Mouse (Mus musculus) stomach, postnatal 0 days (tissue): ENCODE measurements at regions not wholly inside any gene's neighbourhood (a gene's known extent, or its start where the extent isn't known, plus 50 kb on each side); places are given as distances from the start of the nearest gene placed in this dataset.

Source experiments
- CTCF ChIP-seq: IDR thresholded peaks from 2 replicates; pipeline ENCODE4 v1.5.1; 2016; ENCODE audit warnings: antibody characterized with exemption, low read depth, mild to moderate bottlenecking, moderate library complexity
- EP300 ChIP-seq: optimal IDR thresholded peaks from 2 replicates; pipeline ENCODE3; 2016; ENCODE audit warnings: antibody characterized with exemption

- no peak for TF ChIP-seq CTCF
- no peak for TF ChIP-seq EP300
Measured at GRCm38 (mm10) chr1:81652990-81653717, 576.4 kb downstream of the Nyap2 start.
